8 mouse cellular contexts compared by ENCODE assay signal in the genomic region with DNA sequence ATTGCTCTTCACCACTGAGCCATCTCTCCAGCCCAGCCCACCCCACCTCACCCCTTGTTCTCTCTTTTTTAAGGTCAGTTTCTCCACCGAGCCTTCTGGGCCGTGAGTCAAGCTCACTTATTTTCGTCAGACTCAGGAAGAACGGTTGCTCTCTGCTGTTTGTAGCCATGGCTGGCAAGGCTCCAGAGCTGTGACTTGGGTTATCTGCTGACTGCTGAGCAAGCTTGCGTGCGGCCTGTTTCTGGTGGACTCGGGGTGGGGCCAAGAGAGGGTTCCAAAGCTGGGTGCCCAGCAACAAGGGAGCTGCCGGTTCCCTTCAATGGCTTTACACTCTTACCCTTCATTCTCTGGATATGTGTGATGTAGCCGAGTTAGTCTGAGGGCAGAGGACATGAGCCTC. TPM values are rescaled to one million over a fixed set of nuclear protein-coding genes. Genes with fewer than 3 reads are reported as not detected.
DNase-seq lines count a peak whose midpoint lies in the region; ATAC-seq lines count a peak whose summit lies in the region.

No protein-coding gene starts in this region.

- no peaks in the 10 kb centered on the region for H3K27me3 ChIP-seq in midbrain, embryonic 15.5 days (replicated peaks)
- H3K27me3 ChIP-seq in hindbrain, embryonic 16.5 days (replicated peaks; ENCODE audit: control insufficient read depth, insufficient read depth, low read length) = no peaks in the 10 kb centered on the region
- H3K27me3 ChIP-seq in forebrain, embryonic 13.5 days = peaks cover 6% of the 10 kb centered on the region; the same call in 1 of the 2 replicates

- H3K9me3 ChIP-seq in midbrain, embryonic 15.5 days = no peaks in the 10 kb centered on the region
- no peaks in the 10 kb centered on the region for H3K9me3 ChIP-seq in hindbrain, embryonic 16.5 days (ENCODE audit: control insufficient read depth, low read length)
- H3K9me3 ChIP-seq in forebrain, embryonic 13.5 days (replicated peaks) = no peaks in the 10 kb centered on the region

- H3K4me1 ChIP-seq in midbrain, embryonic 15.5 days = peaks cover 25% of the 10 kb centered on the region
- peaks cover 23% of the 10 kb centered on the region for H3K4me1 ChIP-seq in hindbrain, embryonic 16.5 days (ENCODE audit: control insufficient read depth, insufficient read depth, low read depth, low read length)
- peaks cover 37% of the 10 kb centered on the region for H3K4me1 ChIP-seq in forebrain, embryonic 13.5 days

- WGBS in midbrain, embryonic 15.5 days = 83% methylated on average over 9 of the region's 9 CpGs
- 57% methylated on average over 9 of the region's 9 CpGs for WGBS in hindbrain, embryonic 16.5 days
- WGBS in forebrain, embryonic 13.5 days = 88% methylated on average over 9 of the region's 9 CpGs

- no peak overlapping the region for H3K4me2 ChIP-seq in midbrain, embryonic 15.5 days
- H3K4me2 ChIP-seq in hindbrain, embryonic 16.5 days (ENCODE audit: low read length) = no peak overlapping the region
- H3K4me2 ChIP-seq in forebrain, embryonic 13.5 days = no peak overlapping the region

- H3K36me3 ChIP-seq in midbrain, embryonic 15.5 days (replicated peaks) = no peaks in the 10 kb centered on the region
- H3K36me3 ChIP-seq in hindbrain, embryonic 16.5 days (ENCODE audit: control insufficient read depth, insufficient read depth, low read length) = no peaks in the 10 kb centered on the region
- no peaks in the 10 kb centered on the region for H3K36me3 ChIP-seq in forebrain, embryonic 13.5 days (ENCODE audit: poor library complexity, severe bottlenecking)

- peak; percentile 43 for DNase-seq in urinary bladder, adult 2 months (ENCODE audit: low spot score)
- DNase-seq in urinary bladder, postnatal 10 days (ENCODE audit: low spot score) = no peak
- peak; percentile 46 to 67 for DNase-seq in gastrocnemius, postnatal 4 days (ENCODE audit: low spot score in 2 of 2)
- DNase-seq in kidney, postnatal 4 days = peak; percentile 77 to 81
- peak; percentile 65 for DNase-seq in skeletal muscle tissue, adult 2 months (ENCODE audit: low read depth, low spot score)

- ATAC-seq in midbrain, embryonic 15.5 days (replicated peaks) = no peak
- no peak for ATAC-seq in hindbrain, embryonic 16.5 days
- no peak for ATAC-seq in forebrain, embryonic 13.5 days

- no peak overlapping the region for H3K27ac ChIP-seq in midbrain, embryonic 15.5 days
- no peak overlapping the region for H3K27ac ChIP-seq in hindbrain, embryonic 16.5 days (ENCODE audit: low read depth, low read length)
- H3K27ac ChIP-seq in forebrain, embryonic 13.5 days = no peak overlapping the region

- no peak overlapping the region for H3K4me3 ChIP-seq in midbrain, embryonic 15.5 days
- no peak overlapping the region for H3K4me3 ChIP-seq in hindbrain, embryonic 16.5 days (ENCODE audit: low read length)
- no peak overlapping the region for H3K4me3 ChIP-seq in forebrain, embryonic 13.5 days

- H3K9ac ChIP-seq in midbrain, embryonic 15.5 days = no peak overlapping the region
- H3K9ac ChIP-seq in hindbrain, embryonic 16.5 days (ENCODE audit: low read depth, low read length) = no peak overlapping the region
- no peak overlapping the region for H3K9ac ChIP-seq in forebrain, embryonic 13.5 days

RNA-seq across cellular contexts. Expression of a gene that starts 15.0 kb away (rescaled TPM):
- 78.8 and 93.4 TPM in 2 replicates for polyA plus RNA-seq in urinary bladder, adult 2 months (2012; rRNA removed)
- total RNA-seq in gastrocnemius, postnatal 4 days (2021) = 10 to 100 TPM; 66.2 to 68.9 TPM
- 106 and 108 TPM in 2 replicates for polyA plus RNA-seq in midbrain, embryonic 15.5 days (2015; fragmentation: Nextera tagmentation; extraction: Ambion mirVana)
- polyA plus RNA-seq in hindbrain, embryonic 16.5 days (2015; fragmentation: Nextera tagmentation; extraction: Ambion mirVana) = 73.6 and 101 TPM in 2 replicates
- polyA plus RNA-seq in forebrain, embryonic 13.5 days (2015; fragmentation: Nextera tagmentation; extraction: Ambion mirVana) = 25.3 and 28.9 TPM in 2 replicates
